Mouse (Mus musculus): ENCODE measurements around the gene Slc39a10. TPM values are rescaled to one million over a fixed set of nuclear protein-coding genes. Genes with fewer than 3 reads are reported as not detected.

The Slc39a10 gene
- 7.9 TPM for polyA plus RNA-seq (2017; shearing (Covaris generic))

DNA sequence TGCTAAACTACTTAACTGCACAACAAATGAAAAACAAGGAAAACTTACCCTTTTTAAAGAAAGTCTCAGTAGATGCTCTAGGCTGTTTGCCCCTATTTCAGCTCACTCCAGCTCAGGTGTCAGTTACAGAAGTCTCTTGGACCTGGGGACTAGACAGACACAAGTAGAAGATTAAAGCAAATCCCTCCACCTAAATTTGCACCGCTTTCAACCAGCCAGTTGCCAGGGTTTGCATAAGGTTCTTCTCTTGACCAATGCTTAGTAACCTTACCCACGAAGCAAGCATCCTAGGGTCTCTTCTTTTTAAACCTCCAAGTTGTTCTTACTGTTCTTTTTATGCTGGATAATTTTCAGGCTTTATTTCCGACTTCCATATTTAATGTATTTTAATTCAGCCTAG lies at the start of gene Slc39a10:
TSS of gene Slc39a10 (minus strand) at position 101 of the 400 bp plus-strand sequence.

All from effector memory CD4-positive, alpha-beta T cell, adult 7 months (primary cell).